Mouse (Mus musculus) erythroblast, embryonic 14.5 days (primary cell): ENCODE measurements around the gene 1700122O11Rik.

Experiments
- GATA1 ChIP-seq: IDR thresholded peaks from 2 replicates; pipeline ENCODE4 v1.6.1; 2012; ENCODE audit warnings: low read length, inconsistent platforms, mixed read lengths
- TAL1 ChIP-seq: IDR thresholded peaks from 3 replicates; pipeline ENCODE4 v1.6.1; 2012; ENCODE audit warnings: low read length, inconsistent platforms, mixed read lengths

DNA sequence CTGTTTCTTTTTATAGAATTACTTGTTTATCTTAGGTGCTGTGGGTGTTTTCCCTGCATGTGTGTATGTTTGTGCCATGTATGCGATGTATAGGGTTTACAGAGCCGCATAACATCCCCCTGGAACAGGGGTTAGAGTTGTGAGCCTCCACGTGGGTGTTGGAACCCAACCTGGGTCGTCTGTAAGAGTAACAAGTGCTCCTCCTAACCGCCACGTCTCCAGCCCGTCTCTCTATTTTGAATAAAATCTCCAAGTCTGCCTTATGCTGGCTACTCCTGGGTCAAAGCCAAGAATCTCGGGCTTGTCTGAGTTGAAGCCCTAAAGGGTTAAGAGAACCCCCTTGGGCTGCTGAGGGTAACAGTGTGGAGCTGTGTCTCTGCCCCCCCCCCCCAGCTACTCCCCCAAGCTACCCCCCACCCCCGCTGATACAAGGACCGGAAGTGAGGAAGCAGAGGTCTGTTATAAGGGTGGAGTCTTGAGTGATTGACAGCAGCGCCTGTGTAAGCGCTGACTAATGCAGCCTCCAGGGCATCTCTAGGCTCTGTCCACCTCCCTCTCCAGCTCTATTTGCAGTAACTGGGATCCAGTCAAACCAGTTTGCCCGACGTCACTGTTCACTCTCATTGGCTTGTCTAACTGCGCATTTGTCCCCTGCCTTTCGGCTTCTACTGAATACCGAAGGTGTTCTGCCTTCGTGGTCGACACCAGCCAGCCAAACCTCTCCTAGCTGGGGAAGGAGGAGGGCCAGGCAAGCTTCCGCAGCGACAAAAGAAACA, 36.3 kb downstream of the 1700122O11Rik start:
- TF ChIP-seq TAL1 (no peak), GATA1 (no peak)
